Mouse (Mus musculus): ENCODE measurements around the gene Mif4gd.

GRCm38 (mm10) chr11:115651680-115652079, 38.9 kb upstream of the Mif4gd start:
- TF ChIP-seq CTCF (IDR thresholded peaks at IDR 0.05) (no peak), POLR2A (IDR thresholded peaks at IDR 0.05; ENCODE audit: insufficient read depth, low read depth, low read length) (no peak), EP300 (IDR thresholded peaks at IDR 0.05; ENCODE audit: insufficient read depth, low read depth, low read length) (no peak)
